In the genomic region with DNA sequence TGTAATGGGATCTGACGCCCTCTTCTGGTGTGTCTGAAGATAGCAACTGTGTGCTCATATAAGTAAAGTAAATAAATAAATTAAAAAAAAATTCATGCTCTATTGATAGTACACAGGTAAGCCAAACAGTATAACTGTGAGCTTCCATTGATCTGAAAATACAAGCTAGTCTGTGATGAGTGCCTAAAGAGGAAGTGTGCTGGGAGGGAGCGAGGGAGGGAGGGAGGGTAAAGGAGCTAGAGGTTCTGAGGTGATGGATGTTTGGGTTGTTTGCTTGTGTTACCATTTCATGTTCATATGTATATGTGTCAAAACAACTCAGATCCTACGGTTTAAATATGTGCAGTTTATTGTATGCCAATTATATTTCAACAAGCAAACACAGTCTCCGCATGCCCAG, we compare ENCODE assay signal across 26 mouse cellular contexts. TPM values are rescaled to one million over a fixed set of nuclear protein-coding genes. Genes with fewer than 3 reads are reported as not detected.
DNase-seq lines count a peak whose midpoint lies in the region; ATAC-seq and TF ChIP-seq lines count a peak whose summit lies in the region.
"Had no signal": no experiment of that assay in that cellular context is flagged by ENCODE, and none has a peak within 500 bp of the region (broad histone marks: within the 10 kb centered on the region; RNA-seq: fewer than 3 reads in every experiment).

No protein-coding gene starts in this region.

- peaks cover 10% of the 10 kb centered on the region for H3K79me2 ChIP-seq in CH12.LX (replicated peaks; ENCODE audit: control insufficient read depth, extremely low read depth, insufficient read depth, poor library complexity, severe bottlenecking)

- no peak for TF ChIP-seq POLR2A in CH12.LX (IDR thresholded peaks at IDR 0.05; ENCODE audit: low read depth, low read length)

- H3K4me3 ChIP-seq in layer of hippocampus, adult 2 months = no peak overlapping the region
- H3K4me3 ChIP-seq in CH12.LX (replicated peaks in 1 of 3; ENCODE audit: low read depth in 2 of 3, low read length in 2 of 3, poor library complexity in 1 of 3) = no peak overlapping the region
- no peak overlapping the region for H3K4me3 ChIP-seq in liver, embryonic 14.5 days (ENCODE audit: insufficient read depth in 1 of 2, low read depth in 2 of 2, low read length in 2 of 2)
- H3K4me3 ChIP-seq in megakaryocyte, embryonic 14.5 days (replicated peaks) = peak overlapping the region; percentile 35
- H3K4me3 ChIP-seq: hindbrain, embryonic 12.5 days; myocyte; neural tube, embryonic 12.5 days had no signal

- no peaks in the 10 kb centered on the region for H3K27me3 ChIP-seq in CH12.LX (replicated peaks)
- no peaks in the 10 kb centered on the region for H3K27me3 ChIP-seq in liver, embryonic 14.5 days (ENCODE audit: control insufficient read depth, insufficient read depth, low read length)
- no peaks in the 10 kb centered on the region for H3K27me3 ChIP-seq in megakaryocyte, embryonic 14.5 days (replicated peaks)
- H3K27me3 ChIP-seq: hindbrain, embryonic 12.5 days; neural tube, embryonic 12.5 days; Patski had no signal

- DNase-seq in layer of hippocampus, adult 2 months (ENCODE audit: low spot score in 2 of 2) = no peak
- DNase-seq in layer of hippocampus, adult 8-10 months (ENCODE audit: low spot score in 2 of 2) = no peak
- no peak for DNase-seq in CH12.LX (ENCODE audit: extremely low read depth)
- no peak for DNase-seq in liver, embryonic 14.5 days (ENCODE audit: low read depth in 3 of 3, low spot score in 3 of 3)
- DNase-seq in gastrocnemius, adult 8-10 months (ENCODE audit: low spot score in 2 of 2) = no peak
- DNase-seq in adrenal gland, postnatal 10 days = no peak
- no peak for DNase-seq in ovary, postnatal 14 days (ENCODE audit: low spot score)
- DNase-seq: cerebellum, adult 2 months; cerebellum, postnatal 14 days; gastrocnemius, postnatal 14 days; heart, postnatal 36 days; kidney, adult 11 months; kidney, postnatal 14 days; left cerebral cortex, postnatal 4 days; lung, embryonic 14.5 days; lung, postnatal 14 days; thymus, postnatal 25 days had no signal

- TF ChIP-seq CTCF in layer of hippocampus, adult 2 months (conservative IDR thresholded peaks at IDR 0.05) = peak; percentile 53; the same call in 1 of the 2 replicates
- no peak for TF ChIP-seq CTCF in CH12.LX (conservative IDR thresholded peaks at IDR 0.05 in 1 of 2, IDR thresholded peaks at IDR 0.05 in 1 of 2; ENCODE audit: low read depth in 2 of 2, low read length in 2 of 2)
- TF ChIP-seq CTCF in liver, embryonic 14.5 days (IDR thresholded peaks at IDR 0.05; ENCODE audit: low read depth) = 0 out of 2 replicates have a peak, but pooled peaks have one; percentile 38

- H3K9ac ChIP-seq in CH12.LX (ENCODE audit: insufficient read depth, low read depth) = no peak overlapping the region
- peak overlapping the region; percentile 13 for H3K9ac ChIP-seq in liver, embryonic 14.5 days (replicated peaks)
- H3K9ac ChIP-seq: hindbrain, embryonic 12.5 days; lung, embryonic 14.5 days; neural tube, embryonic 12.5 days had no signal

- dilution Hi-C loops in CH12.LX (cut with MboI; ENCODE audit: extremely low pct_ligation_motif_present, extremely low pct_unique_long_range_greater_than_20kb, low sequenced_read_pairs) = no loop called here

- no peak overlapping the region for H3K27ac ChIP-seq in layer of hippocampus, adult 2 months
- H3K27ac ChIP-seq in CH12.LX (ENCODE audit: insufficient read depth, low read depth) = no peak overlapping the region
- H3K27ac ChIP-seq in liver, embryonic 14.5 days = no peak overlapping the region; the same call in 1 of the 2 replicates
- H3K27ac ChIP-seq: hindbrain, embryonic 12.5 days; neural tube, embryonic 12.5 days had no signal

- ATAC-seq in liver, embryonic 14.5 days (ENCODE audit: insufficient read depth) = no peak
- ATAC-seq: forebrain, embryonic 16.5 days; midbrain, embryonic 16.5 days; Patski had no signal

- H3K4me2 ChIP-seq in CH12.LX (ENCODE audit: insufficient read depth, low read depth, poor library complexity, severe bottlenecking) = peak overlapping the region; percentile 30; the same call in 1 of the 2 replicates
- H3K4me2 ChIP-seq in liver, embryonic 14.5 days (ENCODE audit: low read depth) = peak overlapping the region; percentile 48
- H3K4me2 ChIP-seq: heart, embryonic 11.5 days; hindbrain, embryonic 12.5 days; lung, embryonic 14.5 days; midbrain, embryonic 11.5 days; neural tube, embryonic 12.5 days had no signal

- TF ChIP-seq EP300 in CH12.LX (IDR thresholded peaks at IDR 0.05; ENCODE audit: low read length) = no peak
- no peak for TF ChIP-seq EP300 in liver, embryonic 14.5 days (IDR thresholded peaks at IDR 0.05; ENCODE audit: low read depth)

- 76% methylated on average over 4 of the region's 4 CpGs for WGBS in liver, embryonic 14.5 days (ENCODE audit: insufficient replicate concordance)

- H3K9me3 ChIP-seq in CH12.LX (replicated peaks; ENCODE audit: low read length) = no peaks in the 10 kb centered on the region
- no peaks in the 10 kb centered on the region for H3K9me3 ChIP-seq in liver, embryonic 14.5 days (ENCODE audit: control insufficient read depth, low read length)
- H3K9me3 ChIP-seq in megakaryocyte, embryonic 14.5 days = no peaks in the 10 kb centered on the region
- H3K9me3 ChIP-seq: hindbrain, embryonic 12.5 days; neural tube, embryonic 12.5 days had no signal

- no peak for TF ChIP-seq RAD21 in CH12.LX (IDR thresholded peaks at IDR 0.05; ENCODE audit: low read depth, low read length)

- peaks cover 0 to 11% of the 10 kb centered on the region in 2 experiments for H3K36me3 ChIP-seq in CH12.LX (replicated peaks in 1 of 2; ENCODE audit: control insufficient read depth in 1 of 2, insufficient read depth in 1 of 2, low read length in 1 of 2)
- H3K36me3 ChIP-seq in liver, embryonic 14.5 days (replicated peaks; ENCODE audit: control insufficient read depth, insufficient read depth, low read depth) = peaks cover 20% of the 10 kb centered on the region
- H3K36me3 ChIP-seq in megakaryocyte, embryonic 14.5 days (replicated peaks; ENCODE audit: low read length) = peaks cover 44% of the 10 kb centered on the region
- H3K36me3 ChIP-seq: hindbrain, embryonic 12.5 days; neural tube, embryonic 12.5 days had no signal

- H3K4me1 ChIP-seq in CH12.LX (ENCODE audit: control insufficient read depth in 1 of 2, insufficient read depth in 2 of 2) = peaks cover 17 to 52% of the 10 kb centered on the region in 2 experiments
- H3K4me1 ChIP-seq in liver, embryonic 14.5 days (replicated peaks; ENCODE audit: control insufficient read depth in 2 of 2, insufficient read depth in 2 of 2, low read length in 1 of 2) = peaks cover 60 to 62% of the 10 kb centered on the region in 2 experiments
- peaks cover 81% of the 10 kb centered on the region for H3K4me1 ChIP-seq in megakaryocyte, embryonic 14.5 days

- in situ Hi-C loops in CH12.LX (cut with MboI; ENCODE audit: low pct_ligation_motif_present, low pct_unique_long_range_greater_than_20kb, low sequenced_read_pairs) = loop anchor here (5.0 kb wide), 1 partner anchor 40 kb away; no protein-coding TSS in a partner anchor

TF ChIP-seq in CH12.LX, 34 proteins besides CTCF, POLR2A, EP300 and RAD21:
- TF ChIP-seq ZMIZ1 (IDR thresholded peaks at IDR 0.05; ENCODE audit: low read depth, low read length) = no peak
- TF ChIP-seq CHD2 (IDR thresholded peaks at IDR 0.05; ENCODE audit: low read length) = no peak
- TF ChIP-seq MAFK (IDR thresholded peaks at IDR 0.05; ENCODE audit: insufficient replicate concordance, low read length) = no peak
- no peak for TF ChIP-seq SIN3A (IDR thresholded peaks at IDR 0.05; ENCODE audit: low read length)
- TF ChIP-seq MAZ (IDR thresholded peaks at IDR 0.05; ENCODE audit: low read depth, low read length) = no peak

RNA-seq across cellular contexts. Expression of a gene that starts 6.8 kb away (rescaled TPM):
- total RNA-seq in layer of hippocampus, adult 2 months (2021) = 100 to 1,000 TPM; 170 to 175 TPM
- 100 to 1,000 TPM; 147 to 191 (median 153) TPM for total RNA-seq in layer of hippocampus, adult 8-10 months (2022)
- 6.8 and 7.8 TPM in 2 replicates for total RNA-seq in CH12.LX (2012; rRNA removed)
- total RNA-seq in CH12.LX (2014; rRNA removed) = 0.89 and 2.1 TPM in 2 replicates
- 4.3 and 6.0 TPM in 2 replicates for polyA plus RNA-seq in CH12.LX (2012; ENCODE audit: insufficient read length, low read depth)
- polyA plus RNA-seq in liver, embryonic 14.5 days (2012; rRNA removed) = 15.8 and 16.1 TPM in 2 replicates
- 11.1 and 11.2 TPM in 2 replicates for polyA plus RNA-seq in liver, embryonic 14.5 days (2014; fragmentation: Nextera tagmentation; extraction: Ambion mirVana)
- polyA plus RNA-seq in megakaryocyte, embryonic 14.5 days (2012; ENCODE audit: insufficient read depth, low replicate concordance) = 8.6 and 14.0 TPM in 2 replicates
- 10 to 100 TPM; 12.3 to 16.7 (median 13.9) TPM for total RNA-seq in gastrocnemius, adult 8-10 months (2022)
- total RNA-seq in adrenal gland, postnatal 10 days (2021) = 10 to 100 TPM; 18.7 to 27.8 TPM

RNA-seq across cellular contexts. Expression of a gene that starts 22.6 kb away (rescaled TPM):
- total RNA-seq in layer of hippocampus, adult 2 months (2021) = 100 to 1,000 TPM; 472 to 483 TPM
- 100 to 1,000 TPM; 517 to 564 (median 525) TPM for total RNA-seq in layer of hippocampus, adult 8-10 months (2022)
- 2,694 and 2,801 TPM in 2 replicates for total RNA-seq in CH12.LX (2012; rRNA removed)
- total RNA-seq in CH12.LX (2014; rRNA removed) = 2,433 and 2,576 TPM in 2 replicates
- polyA plus RNA-seq in CH12.LX (2012; ENCODE audit: insufficient read length, low read depth) = 2,607 and 2,835 TPM in 2 replicates
- polyA plus RNA-seq in liver, embryonic 14.5 days (2012; rRNA removed) = 403 and 658 TPM in 2 replicates
- polyA plus RNA-seq in liver, embryonic 14.5 days (2014; fragmentation: Nextera tagmentation; extraction: Ambion mirVana) = 477 and 488 TPM in 2 replicates
- 95.5 and 547 TPM in 2 replicates for polyA plus RNA-seq in megakaryocyte, embryonic 14.5 days (2012; ENCODE audit: insufficient read depth, low replicate concordance)
- total RNA-seq in gastrocnemius, adult 8-10 months (2022) = 100 to 1,000 TPM; 405 to 594 (median 505) TPM
- total RNA-seq in adrenal gland, postnatal 10 days (2021) = 1,000 to 10,000 TPM; 1,004 to 1,027 TPM

RNA-seq across cellular contexts. Expression of a gene that starts 35.6 kb away (rescaled TPM):
- 10 to 100 TPM; 94.9 to 97.9 TPM for total RNA-seq in layer of hippocampus, adult 2 months (2021)
- total RNA-seq in layer of hippocampus, adult 8-10 months (2022) = 100 to 1,000 TPM in 2 of 4 experiments, 10 to 100 TPM in 2; 97.1 to 101 (median 99.7) TPM
- total RNA-seq in CH12.LX (2012; rRNA removed) = 44.6 and 52.2 TPM in 2 replicates
- total RNA-seq in CH12.LX (2014; rRNA removed) = 29.4 and 33.2 TPM in 2 replicates
- 62.1 and 62.8 TPM in 2 replicates for polyA plus RNA-seq in CH12.LX (2012; ENCODE audit: insufficient read length, low read depth)
- 10.4 and 13.7 TPM in 2 replicates for polyA plus RNA-seq in liver, embryonic 14.5 days (2012; rRNA removed)
- 10.0 and 11.5 TPM in 2 replicates for polyA plus RNA-seq in liver, embryonic 14.5 days (2014; fragmentation: Nextera tagmentation; extraction: Ambion mirVana)
- polyA plus RNA-seq in megakaryocyte, embryonic 14.5 days (2012; ENCODE audit: insufficient read depth, low replicate concordance) = 45.4 and 67.9 TPM in 2 replicates
- 10 to 100 TPM; 60.1 to 89.9 (median 74.9) TPM for total RNA-seq in gastrocnemius, adult 8-10 months (2022)
- total RNA-seq in adrenal gland, postnatal 10 days (2021) = 10 to 100 TPM; 85.8 to 88.5 TPM

Comparison
In these comparisons a context has a peak if more than half of its experiments do, and no peak if none do; other contexts are left out.
1. CTCF ChIP-seq: peak in layer of hippocampus, adult 2 months (single experiment) and liver, embryonic 14.5 days (single experiment); none in CH12.LX (0 of 2).
2. RNA of a gene that starts 6.8 kb away (total RNA-seq): 170 to 175 TPM in layer of hippocampus, adult 2 months and 147 to 191 TPM in layer of hippocampus, adult 8-10 months; 18.7 to 27.8 TPM in adrenal gland, postnatal 10 days, 12.3 to 16.7 TPM in gastrocnemius, adult 8-10 months and 0.89 to 7.8 TPM in CH12.LX; every median in the first group is over 4 times any median in the second.